In the genomic region with DNA sequence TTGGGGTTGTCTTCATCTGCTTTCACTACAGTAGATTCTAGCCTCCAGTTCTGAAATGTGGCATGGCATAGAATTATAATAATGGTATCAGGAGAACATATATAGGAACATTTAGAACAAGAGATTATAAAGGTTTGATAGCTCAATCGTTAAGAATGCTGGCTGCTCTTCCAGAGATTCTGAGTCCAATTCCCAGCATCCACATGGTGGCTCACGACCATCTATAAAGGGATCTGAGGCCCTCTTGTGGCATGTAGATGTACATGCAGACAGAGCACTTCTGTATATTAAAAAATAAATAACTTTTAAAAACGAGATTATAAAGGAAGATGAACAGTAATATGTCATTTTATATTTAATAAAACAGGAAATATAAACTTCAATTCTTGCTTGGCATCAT, we compare ENCODE assay signal across 12 mouse cellular contexts. TPM values are rescaled to one million over a fixed set of nuclear protein-coding genes. Genes with fewer than 3 reads are reported as not detected.
A peak's percentile ranks its signal among the peaks of the same experiment; 100 is the strongest.
DNase-seq lines count a peak whose midpoint lies in the region; ATAC-seq and TF ChIP-seq lines count a peak whose summit lies in the region.
"Had no signal": no experiment of that assay in that cellular context is flagged by ENCODE, and none has a peak within 500 bp of the region (broad histone marks: within the 10 kb centered on the region; RNA-seq: fewer than 3 reads in every experiment).

No protein-coding gene starts in this region.

- H3K27me3 ChIP-seq in thymus, adult 2 months (ENCODE audit: control insufficient read depth, insufficient read depth, low read length), result no peaks in the 10 kb centered on the region
- H3K27me3 ChIP-seq: forebrain, embryonic 15.5 days; neural tube, embryonic 15.5 days had no signal

- ATAC-seq in CD4-positive, CD25-positive, alpha-beta regulatory T cell, adult 4 months, result peak; percentile 72
- no peak for ATAC-seq in cerebellum, adult (ENCODE audit: insufficient number of reproducible peaks, low FRiP score, low TSS enrichment)
- ATAC-seq: forebrain, embryonic 15.5 days had no signal

- no peak overlapping the region for H3K27ac ChIP-seq in cortical plate, adult 2 months (ENCODE audit: insufficient read depth, low read length)
- H3K27ac ChIP-seq in thymus, adult 2 months (ENCODE audit: control insufficient read depth, insufficient read depth, low read length), result no peak overlapping the region
- H3K27ac ChIP-seq: forebrain, embryonic 15.5 days; hindbrain, embryonic 10.5 days; limb, embryonic 10.5 days; neural tube, embryonic 15.5 days had no signal

- H3K4me1 ChIP-seq in cortical plate, adult 2 months (ENCODE audit: control insufficient read depth, insufficient read depth, low read length), result no peaks in the 10 kb centered on the region; the same call in 1 of the 2 replicates
- H3K4me1 ChIP-seq in thymus, adult 2 months (replicated peaks; ENCODE audit: control insufficient read depth, insufficient read depth, low read length), result no peaks in the 10 kb centered on the region
- H3K4me1 ChIP-seq: forebrain, embryonic 15.5 days had no signal

- TF ChIP-seq CTCF in cortical plate, adult 2 months (IDR thresholded peaks at IDR 0.05; ENCODE audit: extremely low read depth, insufficient read depth, low read length), result 0 out of 2 replicates have a peak, but pooled peaks have one; percentile 16
- no peak for TF ChIP-seq CTCF in thymus, adult 2 months (IDR thresholded peaks at IDR 0.05; ENCODE audit: borderline replicate concordance, control insufficient read depth, extremely low read depth, insufficient read depth, low read length, poor library complexity)

- peak; percentile 17 for DNase-seq in kidney, adult 9 months
- no peak for DNase-seq in kidney, adult 18-20 months
- peak; percentile 43 for DNase-seq in 3T3-L1 (ENCODE audit: low read depth, low spot score)
- DNase-seq in layer of hippocampus, postnatal 10 days (ENCODE audit: low spot score in 2 of 2), result no peak
- no peak for DNase-seq in thymus, adult 2 months

- TF ChIP-seq POLR2A in cortical plate, adult 2 months (IDR thresholded peaks at IDR 0.05; ENCODE audit: extremely low read depth, insufficient read depth, low read length), result no peak
- no peak for TF ChIP-seq POLR2A in thymus, adult 2 months (IDR thresholded peaks at IDR 0.05; ENCODE audit: control insufficient read depth, extremely low read depth, insufficient read depth, low read length, poor library complexity)

- WGBS in thymus, adult 2 months, result 40% methylated on average over 3 of the region's 3 CpGs

- H3K36me3 ChIP-seq in thymus, adult 2 months (ENCODE audit: control insufficient read depth, insufficient read depth, low read length), result no peaks in the 10 kb centered on the region
- H3K36me3 ChIP-seq: forebrain, embryonic 15.5 days; hindbrain, embryonic 10.5 days; neural tube, embryonic 15.5 days had no signal

- H3K4me3 ChIP-seq in cortical plate, adult 2 months (ENCODE audit: insufficient read depth, low read length), result no peak overlapping the region
- no peak overlapping the region for H3K4me3 ChIP-seq in thymus, adult 2 months (ENCODE audit: control insufficient read depth, insufficient read depth, low read length)
- H3K4me3 ChIP-seq: forebrain, embryonic 15.5 days; hindbrain, embryonic 10.5 days; limb, embryonic 10.5 days; neural tube, embryonic 15.5 days had no signal

RNA-seq across cellular contexts. Expression of gene Prcp, which starts 19.2 kb away (rescaled TPM):
- 10 to 100 TPM; 29.3 to 31.2 TPM for polyA plus RNA-seq in CD4-positive, CD25-positive, alpha-beta regulatory T cell, adult 4 months (2017; shearing (Covaris generic))
- 11.2 and 11.3 TPM in 2 replicates for polyA plus RNA-seq in cortical plate, adult 2 months (2012; rRNA removed)
- 10 to 100 TPM; 15.3 TPM for total RNA-seq in layer of hippocampus, postnatal 10 days (2021)
- 17.2 and 19.7 TPM in 2 replicates for polyA plus RNA-seq in thymus, adult 2 months (2012; rRNA removed)

RNA-seq across cellular contexts. Expression of gene Ddias, which starts 19.4 kb away (rescaled TPM):
- 1 to 10 TPM; 2.9 to 4.7 TPM for polyA plus RNA-seq in CD4-positive, CD25-positive, alpha-beta regulatory T cell, adult 4 months (2017; shearing (Covaris generic))
- polyA plus RNA-seq in cortical plate, adult 2 months (2012; rRNA removed), result 0.30 and 0.35 TPM in 2 replicates
- total RNA-seq in layer of hippocampus, postnatal 10 days (2021), result 1 to 10 TPM; 1.8 to 2.0 TPM
- 0.81 and 1.2 TPM in 2 replicates for polyA plus RNA-seq in thymus, adult 2 months (2012; rRNA removed)

Comparison
In these comparisons a context has a peak if more than half of its experiments do, and no peak if none do; other contexts are left out.
1. DNase-seq: peak in kidney, adult 9 months (single experiment) and 3T3-L1 (single experiment); none in kidney, adult 18-20 months (single experiment), layer of hippocampus, postnatal 10 days (0 of 2) and thymus, adult 2 months (single experiment).